Mouse (Mus musculus): Measurements from ENCODE around the gene Cpz.
A peak's percentile ranks its signal among the peaks of the same experiment; 100 is the strongest.

Cpz gene

DNA sequence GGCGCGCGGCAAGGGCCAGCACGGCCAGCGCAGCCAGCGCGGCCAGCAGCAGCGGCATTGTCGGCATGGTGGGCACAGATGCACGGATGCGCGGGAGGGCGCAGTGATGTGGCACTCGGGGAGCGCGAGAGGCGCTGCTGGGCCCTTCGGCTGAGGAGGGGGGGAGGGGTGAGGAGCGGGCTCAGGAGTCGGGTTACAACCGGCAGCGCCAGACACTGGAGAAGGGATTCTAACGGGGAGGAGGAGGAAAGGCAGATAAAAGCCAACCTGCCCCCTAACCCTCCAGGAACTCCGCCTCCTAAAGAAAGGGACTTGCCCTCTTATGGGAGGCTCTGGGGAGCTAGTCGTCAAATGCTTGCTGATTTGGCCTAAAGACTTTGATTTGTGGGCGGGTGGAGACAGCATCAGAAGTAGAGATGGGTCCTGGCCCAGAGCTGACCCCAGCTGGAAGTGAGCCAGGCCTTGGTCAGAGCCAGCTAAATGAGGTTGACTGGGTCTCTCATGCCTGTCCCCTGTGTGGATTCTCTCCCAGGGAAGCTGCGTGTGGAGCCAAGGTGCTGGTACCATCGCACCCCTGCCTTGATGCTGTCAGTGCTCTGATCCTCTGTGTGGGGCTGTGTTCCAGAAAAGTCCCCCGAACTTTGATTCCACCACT is at the start of gene Cpz:
TSS of gene Cpz (minus strand) at position 230 of the 655 bp plus-strand sequence.
- peak; percentile 41 for DNase-seq (ENCODE audit: low spot score)

DNA sequence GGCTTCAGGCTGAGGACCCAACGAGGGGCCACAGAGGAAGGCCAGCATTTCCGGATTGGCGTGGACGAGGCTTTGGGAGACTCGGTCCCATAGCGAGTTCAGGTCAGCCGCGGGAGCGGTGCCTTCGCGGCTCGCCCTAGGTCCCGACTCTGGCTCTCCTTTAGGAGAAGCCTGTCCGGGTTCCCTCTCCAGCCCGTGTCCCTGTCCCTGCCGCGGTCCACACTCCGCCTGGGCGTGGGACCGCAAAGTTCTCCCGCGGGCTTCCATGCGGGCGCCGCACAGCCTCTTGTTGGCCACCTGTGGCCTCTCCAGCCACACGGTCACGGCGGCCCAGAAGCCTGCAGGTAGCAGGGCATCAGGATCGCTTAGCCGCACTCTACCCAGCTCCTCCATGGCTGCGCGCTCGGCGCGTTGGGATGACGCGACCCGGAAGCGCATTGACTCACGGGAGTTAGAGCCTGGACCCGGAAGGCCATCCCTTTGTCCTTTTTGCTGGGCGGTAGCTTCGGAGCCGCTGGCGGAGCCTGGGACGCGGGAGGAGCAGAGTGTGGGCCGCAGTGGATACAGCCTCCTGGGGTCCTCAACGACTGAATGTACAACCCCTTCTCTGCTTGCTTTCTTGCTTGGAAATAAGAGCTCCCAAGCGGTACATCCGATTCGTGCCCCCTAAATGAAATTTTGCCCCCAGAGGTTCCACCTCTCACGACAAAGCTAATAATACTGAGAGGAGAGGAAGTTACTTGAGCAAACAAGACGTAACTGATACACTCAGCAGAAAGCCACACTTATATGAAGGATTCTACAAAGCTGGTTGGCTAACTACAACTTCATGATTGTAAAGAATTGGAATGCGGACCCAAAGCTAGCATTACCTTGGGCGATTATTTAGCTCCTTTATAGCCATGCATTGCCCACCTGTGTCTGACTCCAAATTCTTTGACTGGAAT is 49.4 kb upstream of the Cpz start, which contains the start of gene Trmt44:
TSS of gene Trmt44 (minus strand) at position 418 of the 947 bp plus-strand sequence.
- peak; percentile 80 for DNase-seq (ENCODE audit: low spot score)

DNA sequence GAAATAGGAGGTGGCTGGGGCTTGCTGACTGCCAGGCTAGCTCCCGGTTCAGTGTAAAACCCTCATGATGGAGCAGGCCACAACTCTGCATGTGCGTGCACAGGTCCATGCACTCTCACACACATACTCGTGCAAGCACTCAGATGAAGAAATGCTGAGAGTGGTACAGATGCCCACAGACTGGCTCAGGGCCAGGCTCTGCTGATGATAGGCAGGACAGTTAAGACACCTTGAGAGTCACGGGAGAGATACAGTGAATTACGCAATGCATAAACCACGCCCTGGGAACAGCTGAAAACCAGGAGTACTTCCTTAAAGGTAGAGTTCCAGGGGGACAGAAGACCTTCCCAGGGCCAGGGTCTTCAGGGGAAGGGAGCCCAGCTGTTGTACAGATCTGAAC is 46.0 kb upstream of the Cpz start:
- no peak for DNase-seq (ENCODE audit: low spot score)

DNA sequence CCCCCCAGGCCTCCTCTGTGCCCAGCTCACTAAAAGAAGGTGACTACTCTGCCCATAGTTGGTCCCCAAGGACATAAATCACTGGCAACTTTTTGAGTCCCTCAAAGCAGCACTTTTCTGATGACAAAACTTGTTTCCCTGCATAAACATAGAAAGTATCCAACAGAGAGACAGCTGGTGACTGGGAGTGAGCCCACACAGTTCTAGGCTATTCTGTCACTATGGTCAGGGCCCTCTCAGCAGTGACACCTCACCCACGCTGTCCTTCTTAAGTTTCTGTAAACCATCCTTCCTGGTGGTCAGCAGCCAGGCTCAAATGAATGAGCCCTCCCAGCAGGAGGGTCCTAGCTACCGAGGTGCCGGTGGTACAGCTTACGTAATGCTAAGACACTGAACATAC is 41.1 kb upstream of the Cpz start:
- DNase-seq (ENCODE audit: low spot score), result no peak

DNA sequence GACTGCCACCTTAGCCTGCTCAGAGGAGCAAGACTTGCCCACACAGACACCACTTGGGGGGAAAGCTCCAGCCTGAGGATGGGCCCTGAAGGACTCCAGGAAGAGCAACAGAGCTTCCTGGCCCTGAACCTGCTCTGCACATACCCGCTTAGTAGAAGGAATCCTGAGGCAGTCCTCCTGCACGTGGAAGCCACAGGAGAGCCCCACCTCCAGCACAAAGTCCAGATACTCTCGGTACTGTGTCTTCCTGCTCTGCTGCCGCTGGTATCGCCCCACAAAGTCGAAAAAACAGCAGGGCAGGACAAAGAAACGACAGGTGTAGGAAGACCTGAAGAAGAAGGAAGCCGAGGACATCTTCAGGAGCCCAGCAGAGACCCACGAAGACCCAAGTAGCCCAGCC is 39.7 kb upstream of the Cpz start:
- no peak for DNase-seq (ENCODE audit: low spot score)

DNA sequence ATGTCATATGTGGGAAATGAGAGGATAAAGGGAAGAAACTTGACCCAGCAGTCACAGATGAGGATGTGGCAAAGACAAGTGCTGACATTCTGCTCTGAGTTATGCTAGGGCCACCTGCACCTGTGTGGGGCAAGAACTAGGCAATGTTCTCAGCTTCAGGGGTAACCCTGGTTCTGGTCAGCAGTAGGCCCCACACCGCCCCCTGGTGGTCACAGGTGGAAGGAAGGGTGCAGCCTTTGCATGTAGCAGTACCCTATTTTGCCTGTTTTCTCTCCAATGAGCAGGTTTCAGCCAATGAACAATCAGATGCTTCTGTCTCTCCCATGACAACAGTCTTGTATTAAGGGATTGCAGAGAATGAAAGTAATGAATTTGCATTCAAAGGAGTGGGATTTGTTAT is 38.0 kb upstream of the Cpz start:
- peak; percentile 62 for DNase-seq (ENCODE audit: low spot score)

DNA sequence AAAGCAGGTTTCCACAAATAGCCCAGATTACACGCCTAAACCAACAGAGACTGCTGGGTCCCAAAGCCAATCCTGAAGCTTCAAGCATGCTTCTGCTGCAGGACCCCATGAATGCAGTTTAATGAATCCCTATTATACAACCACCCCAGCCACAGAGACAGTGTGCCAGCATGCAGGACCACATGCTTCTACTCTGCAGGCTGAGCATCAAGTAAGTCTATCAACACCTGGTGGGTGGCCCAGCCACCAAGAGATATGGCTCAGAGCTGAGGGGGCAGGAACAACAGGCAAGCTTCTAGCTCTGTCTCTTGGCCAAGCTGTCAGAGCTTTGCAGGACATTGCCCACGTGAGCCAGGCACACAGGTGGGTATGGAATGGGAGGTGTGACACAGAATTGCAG is 37.1 kb upstream of the Cpz start:
- DNase-seq (ENCODE audit: low spot score), result no peak

DNA sequence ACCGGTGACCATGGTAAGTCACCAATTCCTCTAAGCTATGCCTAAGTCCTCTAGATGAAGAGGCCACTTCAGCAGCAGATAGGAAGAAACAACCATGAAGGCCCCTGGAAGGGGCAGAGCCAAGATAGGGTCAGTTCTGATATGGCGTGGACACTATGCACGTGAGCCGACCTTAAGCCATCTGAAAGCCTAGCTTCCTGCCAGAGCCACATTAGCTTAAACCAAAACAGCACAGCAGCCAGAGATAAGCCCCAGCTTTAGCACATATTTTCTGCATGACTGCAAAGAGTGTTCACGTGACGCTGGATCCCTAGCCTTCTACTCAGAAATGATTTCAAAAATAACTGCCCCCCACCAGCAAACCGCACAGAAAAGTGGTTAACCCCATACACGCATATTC is 33.9 kb upstream of the Cpz start:
- peak; percentile 13 for DNase-seq (ENCODE audit: low spot score)

DNA sequence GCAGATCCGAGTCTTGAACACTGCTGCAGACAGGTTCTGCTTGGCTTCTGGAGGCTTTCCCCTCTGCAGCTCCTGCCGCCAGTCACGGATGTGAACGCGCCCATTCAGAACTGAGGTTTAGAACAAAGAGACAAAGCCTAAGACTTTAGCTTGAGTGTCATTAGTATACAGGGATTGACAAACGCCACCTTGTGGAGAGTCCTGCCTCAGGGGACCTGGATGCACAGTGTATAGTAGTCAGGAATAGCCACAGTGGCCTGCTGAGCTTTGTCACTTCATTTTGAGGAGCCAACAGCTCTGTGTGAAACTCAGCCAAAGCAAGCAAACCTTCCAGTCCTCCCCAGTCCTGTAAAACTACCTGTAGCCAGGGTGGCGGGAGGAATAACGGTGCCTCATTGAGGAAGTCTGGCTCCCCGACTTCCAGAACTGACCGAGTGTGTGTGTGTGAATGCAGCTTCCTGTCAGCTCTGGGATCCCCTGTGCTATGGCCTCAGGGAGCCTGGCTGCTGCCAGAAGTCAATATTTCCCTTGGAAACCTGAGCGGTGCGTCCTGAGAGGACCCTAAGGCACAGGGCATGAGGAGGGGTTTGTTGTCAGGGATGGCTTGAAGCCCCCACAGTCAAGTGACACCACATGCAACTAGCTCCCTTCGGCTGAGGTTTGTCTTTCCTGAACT is 32.6 kb upstream of the Cpz start:
- DNase-seq (ENCODE audit: low spot score), result no peak

DNA sequence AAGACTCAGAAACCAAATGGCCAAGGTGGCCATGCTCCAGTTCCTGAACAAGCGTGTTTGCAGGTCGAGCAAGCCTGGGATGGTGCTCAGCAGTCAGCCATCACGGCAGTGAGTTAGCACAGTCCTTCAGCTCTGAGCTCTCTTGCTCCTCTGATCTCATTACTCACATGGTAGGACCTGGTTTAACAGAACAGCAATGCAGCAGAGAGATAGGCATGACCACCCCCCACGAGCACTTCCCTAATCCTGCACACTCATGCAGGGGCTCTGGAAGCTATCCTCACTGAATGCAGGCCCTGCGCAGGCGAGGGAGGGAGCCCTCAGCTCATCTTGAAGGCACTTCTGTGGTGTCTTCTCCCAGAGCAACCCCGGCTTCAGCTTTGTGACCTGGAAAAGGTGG is 30.9 kb upstream of the Cpz start:
- DNase-seq (ENCODE audit: low spot score), result no peak

DNA sequence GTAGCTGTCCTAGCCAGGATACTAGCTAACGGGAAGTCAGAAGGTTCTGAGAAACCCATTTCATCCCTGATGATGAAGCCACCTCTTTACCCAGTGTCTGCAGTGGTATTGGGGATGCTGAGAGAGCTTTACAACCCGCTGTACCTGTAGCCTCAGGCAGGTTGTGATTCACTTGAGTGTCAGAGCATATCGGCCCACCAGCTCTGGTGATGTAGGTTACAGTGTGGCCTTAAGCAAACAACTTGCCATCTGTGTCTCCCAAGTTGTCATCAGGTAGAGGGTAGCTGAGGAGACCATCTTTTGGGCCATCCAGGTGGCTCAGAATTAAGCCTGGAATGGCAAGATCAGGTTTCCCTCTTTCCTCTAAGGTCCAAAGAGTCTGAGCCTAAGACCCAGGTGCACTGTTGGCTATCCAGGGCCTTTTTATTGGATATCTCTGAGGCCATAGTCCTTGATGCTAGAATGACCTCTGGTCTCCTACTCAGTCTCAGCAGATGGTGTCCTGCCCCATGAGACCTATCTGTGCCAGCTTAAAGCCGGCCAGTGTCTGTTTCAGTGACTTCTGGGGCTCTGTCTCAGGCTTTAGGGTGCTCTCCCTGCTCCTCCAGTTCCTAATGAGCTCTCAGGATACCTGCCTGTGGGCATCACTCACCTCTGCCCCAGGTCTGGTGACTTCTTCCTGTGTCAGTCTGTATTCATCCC is 27.5 kb upstream of the Cpz start:
- no peak for DNase-seq (ENCODE audit: low spot score)

DNA sequence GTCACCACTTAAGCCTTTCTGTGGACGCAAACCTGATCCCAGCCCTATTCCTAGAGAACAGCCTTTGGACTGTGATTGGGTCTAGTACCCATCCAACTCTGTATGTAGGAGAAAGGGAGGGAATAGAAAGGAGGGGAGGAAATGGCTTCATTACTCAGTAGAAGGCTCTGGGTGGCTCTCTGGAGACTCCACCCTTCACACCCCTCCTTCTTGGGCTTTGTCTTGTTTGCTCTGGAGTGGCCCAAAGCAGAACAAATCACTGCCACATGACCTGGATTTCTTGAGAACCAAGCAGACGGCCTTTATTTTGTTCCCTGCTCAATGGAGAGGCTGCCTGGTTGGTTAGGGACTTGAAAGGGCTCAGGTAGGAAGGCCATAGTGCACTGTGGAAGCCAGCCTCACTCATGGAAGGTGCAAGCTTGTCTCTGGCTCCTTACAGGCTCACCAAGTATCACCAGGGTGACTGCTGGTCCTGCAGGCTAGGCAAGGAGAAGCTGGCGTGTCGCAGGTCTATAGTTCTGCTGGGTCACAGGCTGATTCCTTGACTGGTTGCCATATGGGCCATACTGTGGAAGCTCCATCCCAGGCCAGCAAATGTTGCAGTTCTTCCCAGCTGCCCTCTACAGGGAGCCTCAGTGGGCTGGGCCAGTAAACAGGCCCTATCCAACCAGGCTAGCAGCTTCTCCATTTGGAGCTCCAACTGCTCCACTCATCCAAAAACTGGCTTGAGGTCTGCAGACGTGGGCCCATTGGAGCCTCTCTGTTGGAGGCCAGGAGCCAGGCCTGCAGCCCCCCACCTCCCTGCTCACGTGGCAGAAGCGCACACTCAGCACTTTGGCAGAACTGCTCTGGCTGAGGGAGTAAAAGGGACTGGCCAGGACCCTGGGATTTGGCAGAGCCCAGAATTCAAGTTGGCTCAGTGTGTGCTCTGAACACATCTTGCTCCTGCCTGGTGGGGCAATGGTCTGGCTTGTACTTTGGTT is 26.6 kb upstream of the Cpz start:
- DNase-seq (ENCODE audit: low spot score), result no peak

DNA sequence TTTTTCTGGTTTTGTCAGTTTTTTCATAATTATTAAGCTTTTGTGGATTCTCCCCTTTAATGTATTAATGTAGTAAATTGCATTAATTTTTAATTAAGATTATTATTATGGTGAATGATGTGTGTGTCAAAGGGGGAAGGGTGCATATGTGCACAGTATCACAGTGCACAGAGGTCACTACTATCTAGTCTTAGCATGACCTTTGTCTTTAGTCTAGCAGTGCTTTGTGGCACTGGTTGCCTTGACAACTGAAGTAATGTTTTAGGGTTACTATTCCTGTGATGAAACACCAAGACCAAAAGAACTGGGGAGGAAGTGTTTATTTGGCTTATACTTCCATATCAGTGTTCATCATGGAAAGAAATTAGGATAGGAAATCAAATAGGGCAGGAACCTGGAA is 20.6 kb upstream of the Cpz start:
- no peak for DNase-seq (ENCODE audit: low spot score)

DNA sequence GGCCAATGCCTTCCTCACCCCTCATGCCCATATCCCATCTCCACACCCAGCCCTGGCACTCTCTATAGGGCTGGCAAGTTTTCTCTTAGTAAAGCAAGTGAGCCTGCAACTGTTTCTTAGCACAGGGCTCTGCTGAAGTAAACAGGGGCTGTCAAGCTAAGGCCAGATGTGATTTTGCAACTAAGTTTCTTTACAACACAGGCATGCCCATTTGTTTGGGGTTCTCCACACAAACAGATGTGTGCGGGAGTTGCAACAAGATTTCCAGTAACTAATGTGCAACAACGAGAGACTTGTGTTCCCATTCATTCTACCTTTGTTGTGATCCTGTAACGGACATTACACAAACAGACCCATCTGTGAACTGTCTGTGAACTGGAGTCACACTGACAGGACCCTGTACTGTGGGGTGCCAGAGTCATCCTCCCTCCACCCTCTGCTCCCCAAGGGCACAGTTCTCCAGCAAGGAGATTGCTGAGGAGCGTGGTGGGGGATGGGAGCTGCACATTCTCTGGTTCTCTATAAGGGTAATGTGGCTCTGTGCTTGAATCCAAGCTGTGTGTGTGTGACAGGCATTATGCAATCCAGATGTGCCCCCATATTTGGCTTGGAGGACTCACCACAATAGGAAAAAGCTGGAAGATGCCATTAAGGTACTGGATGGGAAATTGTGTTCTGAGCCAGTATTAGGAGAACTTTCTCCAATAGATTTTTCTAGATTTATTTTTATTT is 15.7 kb upstream of the Cpz start:
- no peak for DNase-seq (ENCODE audit: low spot score)

DNA sequence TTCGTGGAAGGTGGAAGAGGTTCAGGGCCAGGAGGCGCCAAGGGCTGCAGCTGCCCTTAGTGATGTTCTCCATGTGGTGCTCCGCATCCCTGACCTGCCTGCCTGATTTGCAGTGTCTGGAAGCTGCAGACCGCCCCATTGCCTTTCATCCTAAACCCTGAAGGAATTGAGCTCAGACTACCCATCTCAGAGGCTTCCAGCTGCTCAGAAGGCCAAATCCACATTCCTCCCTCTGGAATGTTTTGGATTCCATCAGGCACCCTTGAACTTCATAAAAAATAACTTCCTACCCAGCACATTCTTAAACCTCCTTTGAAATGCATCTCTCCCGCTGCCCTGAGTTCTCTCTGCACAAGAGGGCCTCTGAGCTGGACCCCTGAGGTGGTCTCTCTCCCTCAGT is 15.1 kb upstream of the Cpz start:
- DNase-seq (ENCODE audit: low spot score), result no peak

DNA sequence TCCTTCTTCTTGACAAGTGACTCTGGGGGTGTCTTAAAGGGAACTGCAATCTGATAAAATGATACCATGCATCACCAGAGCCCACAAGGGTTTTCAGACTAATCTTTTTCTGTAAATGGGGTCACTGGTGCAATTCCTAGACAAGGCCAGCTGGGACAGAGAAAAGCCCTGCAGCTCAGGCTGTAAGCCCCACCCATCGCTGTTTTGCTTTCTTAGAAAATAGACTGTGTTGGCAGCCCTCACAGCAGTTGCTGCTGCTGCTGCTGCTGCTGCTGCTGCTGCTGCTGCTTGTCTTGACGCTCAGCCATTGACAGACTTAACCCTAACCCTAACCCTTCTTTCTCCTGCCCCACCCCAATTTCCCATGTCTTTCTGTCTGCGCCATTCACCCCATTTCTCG is 14.1 kb upstream of the Cpz start:
- no peak for DNase-seq (ENCODE audit: low spot score)

DNA sequence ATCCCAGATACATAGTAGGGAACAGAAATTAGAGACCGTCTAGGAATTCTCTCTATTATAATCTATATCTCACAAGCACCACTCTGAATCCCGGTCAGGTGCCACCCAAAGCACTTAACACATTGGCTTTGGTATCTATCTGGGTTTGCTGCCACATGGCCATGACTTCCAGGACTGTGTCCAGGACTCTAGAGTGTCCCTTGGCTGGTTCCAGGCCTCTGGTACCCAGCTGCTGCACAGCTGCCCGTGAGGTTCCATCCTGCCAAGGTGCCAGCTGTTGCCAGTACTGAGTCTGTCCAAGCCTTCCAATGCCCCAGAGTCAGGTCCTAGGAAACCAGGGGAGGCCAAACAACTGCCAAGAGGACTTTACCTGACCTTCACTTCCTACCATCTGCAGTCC is 12.5 kb upstream of the Cpz start:
- DNase-seq (ENCODE audit: low spot score), result no peak

DNA sequence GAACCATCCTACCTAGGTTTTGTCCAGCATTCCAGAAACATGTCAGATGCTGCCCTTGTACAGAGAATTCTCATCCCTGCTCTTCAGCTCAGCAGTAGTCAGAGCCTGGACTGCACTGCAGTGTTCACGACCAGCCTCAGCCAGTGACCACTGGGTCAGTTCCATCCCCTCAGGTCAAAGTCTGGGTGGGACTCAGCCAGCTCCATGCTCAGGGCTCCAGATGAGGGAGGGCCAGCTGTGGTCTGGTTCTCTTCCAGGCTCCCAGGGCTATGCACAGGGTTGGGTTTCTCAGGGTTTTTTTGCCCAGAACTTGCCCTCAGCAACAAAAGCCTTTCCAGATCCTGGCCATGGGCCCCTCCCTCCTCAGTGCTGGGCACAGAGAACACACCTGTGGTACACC is 12.0 kb upstream of the Cpz start:
- DNase-seq (ENCODE audit: low spot score), result no peak

DNA sequence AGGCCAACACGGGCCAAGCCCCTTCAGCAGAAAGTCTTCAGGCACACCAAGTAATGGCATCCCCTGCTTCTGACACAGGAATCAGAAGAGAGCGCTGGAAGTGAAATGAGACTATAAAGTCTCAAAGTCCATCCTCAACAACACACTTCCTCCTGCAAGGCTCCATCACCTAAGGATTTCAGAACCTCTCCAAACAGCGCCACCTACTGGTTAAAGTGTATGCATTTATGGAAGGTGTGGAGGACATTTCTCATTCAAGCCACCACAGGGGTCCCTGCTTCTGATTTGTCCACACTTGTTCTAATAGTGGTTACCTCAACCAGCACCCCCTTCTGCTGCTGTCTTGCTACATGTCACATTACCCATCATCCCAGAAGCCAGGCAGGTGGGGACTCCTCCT is 10.8 kb upstream of the Cpz start:
- DNase-seq (ENCODE audit: low spot score), result peak; percentile 14

DNA sequence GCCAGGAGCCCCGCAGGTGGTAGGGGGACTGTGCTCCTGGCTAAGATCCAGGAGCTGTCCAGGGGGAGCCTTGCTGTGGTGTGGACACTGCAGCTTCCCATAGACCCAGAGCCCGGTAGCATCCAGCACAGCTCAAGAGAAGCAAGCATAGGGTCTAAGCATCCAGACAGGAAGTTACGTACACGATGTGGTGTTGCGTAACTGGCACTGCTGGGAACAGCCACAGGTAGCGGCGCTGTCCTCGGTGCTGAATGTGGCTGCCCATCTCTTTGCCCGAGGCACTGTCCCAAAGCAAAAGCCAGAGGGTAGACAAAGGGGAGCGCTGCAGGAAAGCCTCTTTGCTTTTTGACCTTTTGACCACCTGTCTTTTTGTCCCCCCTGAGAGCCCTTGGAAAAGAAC is 6.1 kb upstream of the Cpz start:
- no peak for DNase-seq (ENCODE audit: low spot score)
